In the genomic region with DNA sequence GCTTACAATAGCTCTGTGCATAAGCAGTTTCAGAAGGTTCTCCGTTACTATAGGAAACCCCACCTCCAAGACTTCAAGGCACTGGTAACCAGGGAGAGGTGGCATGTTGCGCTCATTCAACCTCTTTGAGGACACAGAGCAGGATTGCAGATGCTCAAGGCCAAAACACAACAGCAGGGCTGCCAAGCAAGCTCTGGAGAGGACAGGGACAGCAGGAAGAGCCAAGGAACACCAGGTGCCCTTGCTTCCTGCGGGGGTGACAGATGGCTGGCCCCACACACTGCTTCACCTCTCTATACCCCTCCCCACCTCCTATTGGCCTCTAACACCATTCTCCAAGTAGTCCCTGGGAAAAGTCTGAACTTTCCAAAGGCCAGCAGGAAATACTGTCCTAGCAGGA, we compare ENCODE assay signal across 29 mouse cellular contexts. TPM values are rescaled to one million over a fixed set of nuclear protein-coding genes. Genes with fewer than 3 reads are reported as not detected.
DNase-seq lines count a peak whose midpoint lies in the region; ATAC-seq and TF ChIP-seq lines count a peak whose summit lies in the region.
"Had no signal": no experiment of that assay in that cellular context is flagged by ENCODE, and none has a peak within 500 bp of the region (broad histone marks: within the 10 kb centered on the region; RNA-seq: fewer than 3 reads in every experiment).

No protein-coding gene starts in this region.

- no peak overlapping the region for H3K4me2 ChIP-seq in hindbrain, embryonic 11.5 days (replicated peaks; ENCODE audit: low read depth, low read length)
- H3K4me2 ChIP-seq in midbrain, postnatal 0 days (ENCODE audit: low read depth, low read length, poor library complexity, severe bottlenecking), result no peak overlapping the region
- H3K4me2 ChIP-seq: forebrain, embryonic 13.5 days; heart, embryonic 15.5 days; hindbrain, embryonic 13.5 days; limb, embryonic 12.5 days; liver, embryonic 15.5 days; lung, embryonic 14.5 days; neural tube, embryonic 15.5 days; stomach, embryonic 15.5 days had no signal

- no peak for ATAC-seq in cerebellum, adult (ENCODE audit: insufficient number of reproducible peaks, low FRiP score, low TSS enrichment)
- ATAC-seq in hindbrain, embryonic 11.5 days (ENCODE audit: low FRiP score), result no peak
- no peak for ATAC-seq in midbrain, postnatal 0 days (ENCODE audit: low FRiP score)
- ATAC-seq: forebrain, embryonic 13.5 days; intestine, embryonic 16.5 days had no signal

- H3K4me3 ChIP-seq in hindbrain, embryonic 11.5 days (ENCODE audit: low read depth, low read length), result no peak overlapping the region
- H3K4me3 ChIP-seq in midbrain, postnatal 0 days (ENCODE audit: low read depth, low read length), result no peak overlapping the region
- H3K4me3 ChIP-seq: forebrain, embryonic 13.5 days; heart, embryonic 10.5 days; heart, embryonic 15.5 days; hindbrain, embryonic 13.5 days; left cerebral cortex, adult 2 months; limb, embryonic 12.5 days; liver, embryonic 15.5 days; neural tube, embryonic 15.5 days; stomach, embryonic 15.5 days had no signal

- H3K9me3 ChIP-seq in hindbrain, embryonic 11.5 days (ENCODE audit: control insufficient read depth, low read length), result no peaks in the 10 kb centered on the region
- H3K9me3 ChIP-seq in midbrain, postnatal 0 days (ENCODE audit: low read length), result no peaks in the 10 kb centered on the region
- H3K9me3 ChIP-seq: forebrain, embryonic 13.5 days; heart, embryonic 10.5 days; heart, embryonic 15.5 days; hindbrain, embryonic 13.5 days; limb, embryonic 12.5 days; liver, embryonic 15.5 days; neural tube, embryonic 15.5 days; stomach, embryonic 15.5 days had no signal

- H3K27ac ChIP-seq in hindbrain, embryonic 11.5 days (ENCODE audit: low read depth, low read length), result no peak overlapping the region
- no peak overlapping the region for H3K27ac ChIP-seq in midbrain, postnatal 0 days (ENCODE audit: low read depth, low read length)
- H3K27ac ChIP-seq: forebrain, embryonic 13.5 days; heart, embryonic 10.5 days; heart, embryonic 15.5 days; hindbrain, embryonic 13.5 days; left cerebral cortex, adult 2 months; limb, embryonic 12.5 days; liver, embryonic 15.5 days; neural tube, embryonic 15.5 days; stomach, embryonic 15.5 days had no signal

- H3K9ac ChIP-seq in hindbrain, embryonic 11.5 days (ENCODE audit: low read depth, low read length), result no peak overlapping the region
- H3K9ac ChIP-seq in midbrain, postnatal 0 days (replicated peaks; ENCODE audit: low read length, poor library complexity, severe bottlenecking), result no peak overlapping the region
- H3K9ac ChIP-seq: forebrain, embryonic 13.5 days; heart, embryonic 15.5 days; hindbrain, embryonic 13.5 days; limb, embryonic 12.5 days; liver, embryonic 15.5 days; lung, embryonic 14.5 days; neural tube, embryonic 15.5 days; stomach, embryonic 15.5 days had no signal

- no peaks in the 10 kb centered on the region for H3K4me1 ChIP-seq in hindbrain, embryonic 11.5 days (replicated peaks; ENCODE audit: control insufficient read depth, insufficient read depth, low read length)
- H3K4me1 ChIP-seq in midbrain, postnatal 0 days (ENCODE audit: insufficient read depth, low read length), result peaks cover 3% of the 10 kb centered on the region; the same call in 1 of the 2 replicates
- H3K4me1 ChIP-seq: limb, embryonic 12.5 days; liver, embryonic 15.5 days; stomach, embryonic 15.5 days had no signal

- peaks cover 5% of the 10 kb centered on the region for H3K27me3 ChIP-seq in hindbrain, embryonic 11.5 days (ENCODE audit: control insufficient read depth, insufficient read depth, low read length)
- no peaks in the 10 kb centered on the region for H3K27me3 ChIP-seq in midbrain, postnatal 0 days (ENCODE audit: insufficient read depth, low read length)

- 80% methylated on average over 3 of the region's 3 CpGs for WGBS in hindbrain, embryonic 11.5 days
- 81% methylated on average over 3 of the region's 3 CpGs for WGBS in midbrain, postnatal 0 days

- no peak for TF ChIP-seq CTCF in midbrain, postnatal 0 days (IDR thresholded peaks at IDR 0.05)

- peak; percentile 38 to 69 for DNase-seq in adrenal gland, adult (ENCODE audit: inconsistent age in 2 of 2, low spot score in 1 of 2)
- DNase-seq in adrenal gland, postnatal 25 days, result no peak
- DNase-seq in cerebellum, adult 11-12 months, result peak; percentile 48
- DNase-seq in cerebellum, adult 9-11 months, result peak; percentile 52
- no peak for DNase-seq in hindbrain, embryonic 11.5 days (ENCODE audit: low spot score)
- DNase-seq in midbrain, postnatal 0 days (ENCODE audit: low spot score), result no peak
- DNase-seq: gastrocnemius, postnatal 14 days; kidney, adult 8-10 months; kidney, postnatal 10 days; lung, embryonic 14.5 days; lung, postnatal 14 days; midbrain, embryonic 14.5 days; retina, postnatal 1 day; right cerebral cortex, postnatal 25 days had no signal

- H3K36me3 ChIP-seq in hindbrain, embryonic 11.5 days (ENCODE audit: control insufficient read depth, insufficient read depth, low read length), result no peaks in the 10 kb centered on the region
- H3K36me3 ChIP-seq in midbrain, postnatal 0 days (ENCODE audit: insufficient read depth, low read length), result no peaks in the 10 kb centered on the region
- H3K36me3 ChIP-seq: heart, embryonic 10.5 days; heart, embryonic 15.5 days; hindbrain, embryonic 13.5 days; limb, embryonic 12.5 days; liver, embryonic 15.5 days; neural tube, embryonic 15.5 days; stomach, embryonic 15.5 days had no signal

RNA-seq across cellular contexts. Expression of gene Cacna2d3, which starts 9.0 kb away (rescaled TPM):
- 3.7 and 6.0 TPM in 2 replicates for total RNA-seq in adrenal gland, postnatal 25 days (2021)
- polyA plus RNA-seq in hindbrain, embryonic 11.5 days (2014; fragmentation: Nextera tagmentation; extraction: Ambion mirVana), result 18.1 and 20.4 TPM in 2 replicates
- 24.0 and 25.5 TPM in 2 replicates for total RNA-seq in midbrain, postnatal 0 days (2014; rRNA removed)
- polyA plus RNA-seq in midbrain, postnatal 0 days (2015; fragmentation: Nextera tagmentation; extraction: Ambion mirVana), result 27.2 and 32.8 TPM in 2 replicates
- total RNA-seq: CH12.LX; granulocyte monocyte progenitor cell, adult 5-6 weeks; liver, adult 2 months had no signal
- polyA plus RNA-seq: C2C12; liver, adult 2 months had no signal

Comparison
In these comparisons a context has a peak if more than half of its experiments do, and no peak if none do; other contexts are left out.
1. DNase-seq: peak in adrenal gland, adult (2 of 2), cerebellum, adult 11-12 months (single experiment) and cerebellum, adult 9-11 months (single experiment); none in adrenal gland, postnatal 25 days (single experiment), hindbrain, embryonic 11.5 days (single experiment) and midbrain, postnatal 0 days (single experiment).